Mouse (Mus musculus) liver, embryonic 11.5 days (tissue): Measurements from ENCODE around the gene Rbm20. TPM values are rescaled to one million over a fixed set of nuclear protein-coding genes. Genes with fewer than 3 reads are reported as not detected.

Source experiments
- ATAC-seq: fragments of 200-750 bp; cut with Nextera tagmentation; replicated peaks from 2 replicates; pipeline ENCODE4 v1.8.0; 2017; ENCODE audit warnings: moderate number of reproducible peaks, mild to moderate bottlenecking, moderate TSS enrichment, moderate library complexity; ENCODE audit not compliant: low FRiP score
- DNase-seq: peaks from one replicate; pipeline ENCODE4 v3.0.0-alpha.2; 2017; ENCODE audit warnings: low spot score
- H3K27ac ChIP-seq: fragments of 300-500 bp; sonication (generic); 2 replicates; pipeline ENCODE4 v1.5.1; 2014; ENCODE audit warnings: mild to moderate bottlenecking, low read depth, low read length, control low read depth
- H3K27me3 ChIP-seq: fragments of 300-500 bp; sonication (generic); replicated peaks from 2 replicates; pipeline ENCODE4 v1.6.1; 2014; ENCODE audit warnings: low read length, mixed read lengths; ENCODE audit not compliant: control insufficient read depth, insufficient read depth
- H3K36me3 ChIP-seq: fragments of 300-500 bp; sonication (generic); 2 replicates; pipeline ENCODE4 v1.6.1; 2014; ENCODE audit warnings: mild to moderate bottlenecking, low read length, moderate library complexity, mixed read lengths; ENCODE audit not compliant: control insufficient read depth, insufficient read depth
- H3K4me1 ChIP-seq: fragments of 300-500 bp; sonication (generic); replicated peaks from 2 replicates; pipeline ENCODE4 v1.6.1; 2014; ENCODE audit warnings: low read length, mixed read lengths; ENCODE audit not compliant: control insufficient read depth, insufficient read depth
- H3K4me2 ChIP-seq: fragments of 300-500 bp; sonication (generic); 2 replicates; pipeline ENCODE4 v1.6.1; 2014; ENCODE audit warnings: mild to moderate bottlenecking, control low read depth, moderate library complexity
- H3K4me3 ChIP-seq: fragments of 300-500 bp; sonication (generic); 2 replicates; pipeline ENCODE4 v1.5.1; 2014; ENCODE audit warnings: low read depth, low read length, control low read depth
- H3K9ac ChIP-seq: fragments of 300-500 bp; sonication (generic); 2 replicates; pipeline ENCODE4 v1.6.1; 2014; ENCODE audit warnings: low read depth, low read length, control low read depth
- H3K9me3 ChIP-seq: fragments of 300-500 bp; sonication (generic); 2 replicates; pipeline ENCODE4 v1.6.1; 2016; ENCODE audit warnings: low read length, inconsistent platforms, mixed read lengths; ENCODE audit not compliant: control insufficient read depth
- WGBS: fragments of 180-500 bp; shearing (Covaris S2); extraction: QIAGEN DNeasy Blood & Tissue Kit; methylation state at CpG from one replicate; pipeline ENCODE4 v1.1.7; 2014; 5-methylcytosine and 5-hydroxymethylcytosine counted together
- polyA plus RNA-seq: library from polyadenylated mRNA; unstranded; fragments of >200 nt; fragmentation: Nextera tagmentation; extraction: Ambion mirVana; gene quantifications from 2 replicates; pipeline ENCODE4 v1.2.1, GENCODE M21; 2014

Rbm20 gene
- polyA plus RNA-seq, 1 experiment from 2014 or later: 0.37 TPM

DNA sequence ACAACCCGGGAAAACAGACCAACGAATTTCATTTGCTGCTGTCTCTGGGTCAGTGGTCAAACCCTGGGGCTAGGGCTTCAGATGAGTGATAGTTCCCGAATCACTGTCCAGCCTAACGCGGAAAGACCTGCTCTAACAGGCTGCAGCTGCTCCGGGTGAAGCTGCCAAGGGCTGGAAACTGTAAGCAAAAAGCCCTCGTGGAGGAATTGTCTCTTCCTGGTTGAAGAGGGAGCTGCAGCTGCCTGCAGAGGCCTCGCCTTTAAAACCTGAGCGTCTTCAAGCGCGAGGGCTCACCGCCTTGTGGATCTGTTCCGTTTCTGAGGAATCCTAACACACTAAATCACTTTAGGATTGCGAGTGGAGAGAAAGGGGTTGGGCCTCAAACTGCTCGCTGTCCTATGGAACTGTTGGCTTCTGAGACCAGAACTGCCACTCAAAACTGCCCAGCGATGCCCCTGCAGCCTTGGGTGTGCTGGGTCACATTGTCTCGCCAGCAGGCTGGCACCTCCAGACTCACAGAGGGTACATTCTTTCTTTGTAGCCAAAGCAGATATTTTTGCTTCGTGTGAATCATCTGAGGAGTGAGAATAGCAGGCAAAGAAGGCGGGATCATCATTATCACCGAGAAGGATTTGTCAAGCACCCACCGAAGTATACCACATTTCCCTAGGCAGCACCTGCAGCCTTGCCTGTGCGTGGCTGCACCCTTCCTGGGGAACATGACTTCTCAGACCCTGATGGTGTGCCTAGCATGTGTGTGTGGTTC, 74.5 kb downstream of the Rbm20 start:
- Histone ChIP-seq H3K4me3 (no peak overlapping the region), H3K4me2 (no peak overlapping the region), H3K36me3 (no peaks in the 10 kb centered on the region), H3K4me1 (no peaks in the 10 kb centered on the region), H3K27ac (no peak overlapping the region), H3K27me3 (no peaks in the 10 kb centered on the region), H3K9me3 (peaks cover 2% of the 10 kb centered on the region; the same call in 1 of the 2 replicates), H3K9ac (no peak overlapping the region)
- DNase-seq: no peak
- no peak for ATAC-seq
- 61% methylated on average over 22 of the region's 22 CpGs for WGBS

DNA sequence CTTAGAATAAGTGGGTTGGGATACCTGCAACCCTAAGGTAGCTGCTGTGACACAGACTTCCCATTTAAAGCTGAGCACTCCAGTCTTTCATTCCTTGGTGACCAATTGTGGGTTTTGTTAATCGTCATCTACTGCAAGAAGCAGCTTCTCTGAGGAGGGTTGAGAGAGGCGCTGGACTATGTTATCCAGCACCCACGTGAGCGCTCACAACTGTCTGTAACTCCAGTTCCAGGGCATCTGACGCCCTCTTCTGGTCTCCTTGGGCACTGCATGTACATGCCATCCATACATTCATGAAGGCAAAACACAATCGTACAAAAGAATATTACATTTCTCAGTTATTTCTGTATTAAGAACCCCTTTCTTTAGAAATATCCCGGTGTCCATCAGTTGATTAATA, 75.9 kb downstream of the Rbm20 start:
- no peaks in the 10 kb centered on the region for H3K27me3 ChIP-seq
- no peaks in the 10 kb centered on the region for H3K36me3 ChIP-seq
- H3K4me2 ChIP-seq: no peak overlapping the region
- no peak overlapping the region for H3K9ac ChIP-seq
- H3K4me3 ChIP-seq: no peak overlapping the region
- peaks cover 4% of the 10 kb centered on the region; the same call in 1 of the 2 replicates for H3K9me3 ChIP-seq
- 52% methylated on average over 7 of the region's 7 CpGs for WGBS
- DNase-seq (no peak), ATAC-seq (no peak)
- no peaks in the 10 kb centered on the region for H3K4me1 ChIP-seq
- H3K27ac ChIP-seq: no peak overlapping the region

DNA sequence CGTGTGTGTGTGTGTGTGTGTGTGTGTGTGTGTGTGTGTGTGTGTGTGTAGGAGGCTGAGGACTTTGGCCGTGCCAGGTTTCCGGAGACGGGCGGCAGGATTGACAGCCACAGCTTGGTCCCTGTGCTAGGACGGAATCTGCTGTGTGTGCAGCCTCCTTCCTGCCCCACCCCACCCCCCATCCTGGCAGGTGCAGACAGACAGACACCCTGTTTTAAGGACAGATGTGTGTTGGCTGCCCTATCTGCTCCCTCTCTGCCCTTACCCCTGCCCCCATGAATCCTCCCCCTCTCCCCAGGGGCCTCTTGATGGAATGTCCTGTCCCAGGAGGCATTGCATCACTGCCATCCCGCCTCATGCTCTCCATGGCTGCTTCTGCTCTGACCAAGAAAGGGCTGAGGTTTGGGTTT, 77.3 kb downstream of the Rbm20 start:
- H3K27ac ChIP-seq: no peak overlapping the region
- H3K9ac ChIP-seq: no peak overlapping the region
- DNase-seq (no peak), ATAC-seq (no peak)
- H3K36me3 ChIP-seq: no peaks in the 10 kb centered on the region
- no peaks in the 10 kb centered on the region for H3K27me3 ChIP-seq
- H3K4me2 ChIP-seq: no peak overlapping the region
- H3K4me1 ChIP-seq: no peaks in the 10 kb centered on the region
- WGBS: 52% methylated on average over 7 of the region's 7 CpGs
- no peak overlapping the region for H3K4me3 ChIP-seq
- peaks cover 4% of the 10 kb centered on the region; the same call in 1 of the 2 replicates for H3K9me3 ChIP-seq

DNA sequence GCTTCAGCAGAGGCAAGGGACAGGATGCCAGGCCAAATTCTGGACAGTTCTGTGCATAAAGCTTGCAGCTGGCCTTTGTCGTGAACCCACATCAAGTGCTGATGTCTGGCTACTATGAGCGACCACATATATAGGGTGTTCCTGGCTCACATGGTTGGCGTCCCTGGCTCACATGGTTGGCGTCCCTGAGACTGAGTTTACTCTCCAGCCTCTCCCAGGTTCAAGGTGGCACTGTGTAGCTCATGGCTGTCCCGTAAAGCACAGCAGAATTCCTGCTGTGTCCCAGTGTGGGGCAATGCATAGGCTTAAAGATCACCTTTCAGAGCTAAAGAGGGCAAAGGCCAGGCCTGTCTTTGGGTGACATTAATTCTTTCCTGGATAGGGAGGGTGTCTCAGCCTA, 78.2 kb downstream of the Rbm20 start:
- WGBS: 77% methylated on average over 5 of the region's 5 CpGs
- DNase-seq (no peak), ATAC-seq (no peak)
- Histone ChIP-seq H3K27ac (no peak overlapping the region), H3K27me3 (no peaks in the 10 kb centered on the region), H3K4me2 (no peak overlapping the region), H3K36me3 (no peaks in the 10 kb centered on the region), H3K9ac (no peak overlapping the region), H3K9me3 (peaks cover 4% of the 10 kb centered on the region; the same call in 1 of the 2 replicates), H3K4me3 (no peak overlapping the region), H3K4me1 (no peaks in the 10 kb centered on the region)

DNA sequence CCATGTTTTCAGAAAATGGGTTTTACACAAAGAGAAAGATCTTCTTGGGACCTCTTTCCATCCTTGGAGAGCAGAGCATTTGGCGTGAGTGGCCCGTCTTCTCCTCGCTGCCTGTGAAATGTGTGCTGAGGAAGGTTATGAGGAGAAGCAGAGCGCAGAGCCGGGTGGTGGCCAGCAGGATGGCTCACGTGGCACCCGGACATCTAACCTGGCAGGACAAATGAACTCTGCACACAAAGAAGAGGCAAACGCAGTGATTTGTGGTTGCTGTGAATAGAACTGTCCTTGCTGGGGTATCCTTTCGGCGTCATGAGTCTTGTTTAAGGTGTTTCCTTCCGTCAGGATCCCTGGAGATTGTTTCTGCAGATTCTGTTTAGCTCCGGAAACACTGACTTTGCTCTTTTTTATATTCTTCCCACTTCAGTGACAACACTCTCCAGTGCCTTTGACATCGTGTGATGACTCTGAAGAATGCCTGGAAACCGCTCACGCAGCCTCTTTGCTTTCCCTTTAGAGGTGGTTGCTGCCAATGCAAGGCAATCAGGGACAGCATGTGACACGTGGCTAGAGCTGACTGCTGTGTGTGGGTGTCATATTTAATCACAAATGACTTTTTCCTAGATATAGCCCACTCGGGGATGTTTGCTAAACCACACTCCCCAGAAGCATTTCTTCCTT, 80.5 kb downstream of the Rbm20 start:
- H3K27ac ChIP-seq: no peak overlapping the region
- no peak overlapping the region for H3K4me3 ChIP-seq
- H3K9ac ChIP-seq: no peak overlapping the region
- ATAC-seq (no peak), DNase-seq (no peak)
- no peak overlapping the region for H3K4me2 ChIP-seq
- peaks cover 4% of the 10 kb centered on the region; the same call in 1 of the 2 replicates for H3K9me3 ChIP-seq
- H3K36me3 ChIP-seq: no peaks in the 10 kb centered on the region
- WGBS: 88% methylated on average over 17 of the region's 17 CpGs
- no peaks in the 10 kb centered on the region for H3K27me3 ChIP-seq
- H3K4me1 ChIP-seq: no peaks in the 10 kb centered on the region

DNA sequence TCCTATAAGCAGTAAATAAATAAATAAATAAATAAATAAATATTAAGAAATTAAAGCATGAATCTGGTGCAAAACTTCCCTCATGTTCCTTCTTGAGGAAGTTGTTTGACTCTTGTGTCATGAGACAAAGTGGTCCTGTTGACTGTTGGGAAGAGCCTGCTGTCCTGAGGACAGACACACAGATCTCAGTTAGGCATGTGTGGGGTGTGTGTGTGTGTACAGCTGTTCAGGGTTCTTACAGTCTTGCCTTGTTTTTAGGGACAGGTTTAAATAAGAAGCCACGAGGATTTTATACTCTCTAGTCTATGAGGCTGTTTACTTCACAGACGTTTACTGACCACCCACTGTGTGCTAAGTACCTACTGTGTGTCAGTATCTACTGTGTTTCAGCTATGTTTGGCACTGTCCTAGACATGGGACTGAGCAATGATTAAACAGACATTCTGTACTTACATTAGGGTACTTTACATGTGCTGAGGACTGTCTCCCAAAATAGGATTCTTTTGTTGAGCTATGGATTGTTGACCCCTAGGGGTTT, 81.8 kb downstream of the Rbm20 start:
- Histone ChIP-seq H3K27ac (no peak overlapping the region), H3K9ac (no peak overlapping the region), H3K4me1 (0 out of 2 replicates have a peak, but pooled peaks cover 2% of the 10 kb centered on the region), H3K9me3 (peaks cover 4% of the 10 kb centered on the region; the same call in 1 of the 2 replicates), H3K36me3 (no peaks in the 10 kb centered on the region), H3K4me3 (no peak overlapping the region), H3K27me3 (no peaks in the 10 kb centered on the region), H3K4me2 (no peak overlapping the region)
- DNase-seq: no peak
- ATAC-seq: no peak
- WGBS: 78% methylated on average over 2 of the region's 2 CpGs

DNA sequence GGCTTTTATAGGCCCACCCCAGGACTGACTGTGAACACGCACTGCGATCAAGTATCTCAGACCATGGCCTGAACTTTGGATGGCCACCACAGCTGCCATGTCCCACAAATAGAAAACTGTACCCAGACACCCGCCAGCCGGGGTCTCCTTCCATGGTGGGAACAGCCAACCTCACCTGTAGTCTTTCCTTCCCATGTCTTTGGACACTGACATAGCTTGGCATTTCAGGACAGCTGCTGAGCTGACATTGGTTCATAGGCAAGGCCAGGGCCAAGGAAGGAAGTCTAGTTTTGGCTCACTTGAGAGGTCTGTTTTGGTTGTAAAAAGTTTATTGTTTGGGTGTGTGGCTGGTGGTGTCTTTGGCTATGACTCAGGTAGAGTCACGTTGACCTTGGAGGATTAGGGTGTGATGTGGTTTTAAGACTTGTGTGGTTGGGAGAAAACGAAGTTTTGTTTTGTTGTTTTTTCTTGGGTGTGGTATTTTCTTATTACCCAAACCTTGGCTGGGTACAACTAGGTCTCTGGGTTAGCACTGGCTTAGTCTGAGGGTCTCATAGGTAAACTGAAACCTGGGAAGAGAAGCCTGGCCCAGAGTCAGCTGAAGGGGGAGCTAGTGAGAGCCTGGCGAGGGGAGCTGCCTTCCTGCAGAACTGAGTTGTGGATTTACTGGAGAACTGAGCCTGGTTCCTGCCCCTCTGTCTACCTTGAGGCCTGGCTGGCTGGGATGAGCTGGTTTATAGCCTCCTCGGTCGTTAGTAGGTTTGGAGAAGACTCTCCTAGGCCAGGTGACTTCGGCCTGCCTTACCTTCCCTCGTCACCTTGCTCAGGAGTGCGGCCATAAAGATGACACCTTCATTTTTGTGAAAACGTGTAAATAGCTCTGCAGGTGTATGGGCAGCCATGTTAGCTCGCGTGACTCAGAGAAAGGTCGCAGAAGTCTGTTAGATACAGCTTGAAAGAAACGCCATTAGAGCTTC, 83.3 kb downstream of the Rbm20 start:
- Histone ChIP-seq H3K4me2 (no peak overlapping the region), H3K27me3 (no peaks in the 10 kb centered on the region), H3K4me1 (0 out of 2 replicates have a peak, but pooled peaks cover 2% of the 10 kb centered on the region), H3K9ac (no peak overlapping the region), H3K27ac (no peak overlapping the region), H3K4me3 (no peak overlapping the region), H3K36me3 (no peaks in the 10 kb centered on the region), H3K9me3 (peaks cover 4% of the 10 kb centered on the region; the same call in 1 of the 2 replicates)
- ATAC-seq (no peak), DNase-seq (no peak)
- 81% methylated on average over 17 of the region's 17 CpGs for WGBS
